ENCODE assay signal across 9 mouse cellular contexts in the genomic region with DNA sequence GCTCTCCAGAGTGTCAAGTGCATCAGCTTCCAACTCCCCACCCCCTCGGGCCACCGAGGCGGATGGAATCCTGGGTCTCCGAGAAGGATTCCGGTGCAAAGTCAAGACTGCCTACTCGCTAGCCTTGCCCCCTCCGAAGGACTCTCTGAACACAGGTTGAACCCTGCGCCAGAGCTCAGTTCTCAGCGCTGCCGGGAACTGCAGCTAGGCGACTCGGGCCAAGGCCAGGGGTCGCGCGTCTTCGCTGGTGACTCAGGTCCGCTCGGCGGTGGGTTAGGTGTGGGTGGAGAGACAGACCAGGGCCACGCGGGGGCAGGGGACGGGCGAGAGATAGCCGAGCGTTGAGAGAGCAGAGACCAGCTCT. TPM values are rescaled to one million over a fixed set of nuclear protein-coding genes. Genes with fewer than 3 reads are reported as not detected.
A peak's percentile ranks its signal among the peaks of the same experiment; 100 is the strongest.
DNase-seq lines count a peak whose midpoint lies in the region; ATAC-seq lines count a peak whose summit lies in the region.
"Had no signal": no experiment of that assay in that cellular context is flagged by ENCODE, and none has a peak within 500 bp of the region (broad histone marks: within the 10 kb centered on the region; RNA-seq: fewer than 3 reads in every experiment).

No protein-coding gene starts in this region.

- DNase-seq in layer of hippocampus, postnatal 25 days (ENCODE audit: extremely low spot score in 1 of 2, low spot score in 1 of 2), result peak; percentile 25 to 37
- no peak for DNase-seq in layer of hippocampus, adult 18-20 months (ENCODE audit: low spot score in 2 of 2)
- DNase-seq in cerebellum, adult 8-10 months, result peak; percentile 49
- peak; percentile 74 for DNase-seq in forebrain, embryonic 10.5 days (ENCODE audit: extremely low spot score, low spot score)
- DNase-seq in gastrocnemius, postnatal 25 days, result no peak
- no peak for DNase-seq in lung, postnatal 14 days

- H3K9me3 ChIP-seq in forebrain, embryonic 10.5 days, result no peaks in the 10 kb centered on the region
- H3K9me3 ChIP-seq in limb, embryonic 15.5 days, result no peaks in the 10 kb centered on the region

- H3K4me2 ChIP-seq in limb, embryonic 15.5 days, result peak overlapping the region; percentile 95

- WGBS in forebrain, embryonic 10.5 days, result 0% methylated on average over 25 of the region's 25 CpGs
- 0% methylated on average over 25 of the region's 25 CpGs for WGBS in limb, embryonic 15.5 days

- ATAC-seq in limb, embryonic 15.5 days (ENCODE audit: insufficient number of reproducible peaks, low FRiP score, low TSS enrichment, low read depth), result no peak
- no peak for ATAC-seq in granulocyte monocyte progenitor cell, adult 5-6 weeks (replicated peaks; ENCODE audit: poor library complexity, severe bottlenecking)

- H3K4me3 ChIP-seq in forebrain, embryonic 10.5 days, result peak overlapping the region; percentile 80
- peak overlapping the region; percentile 67 for H3K4me3 ChIP-seq in limb, embryonic 15.5 days

- H3K9ac ChIP-seq in limb, embryonic 15.5 days, result peak overlapping the region; percentile 60; the same call in 1 of the 2 replicates

- peak overlapping the region; percentile 92 for H3K27ac ChIP-seq in forebrain, embryonic 10.5 days
- H3K27ac ChIP-seq in limb, embryonic 15.5 days, result no peak overlapping the region
- H3K27ac ChIP-seq: macrophage had no signal

- peaks cover 15% of the 10 kb centered on the region for H3K36me3 ChIP-seq in forebrain, embryonic 10.5 days (replicated peaks)
- no peaks in the 10 kb centered on the region for H3K36me3 ChIP-seq in limb, embryonic 15.5 days

- peaks cover 60% of the 10 kb centered on the region for H3K4me1 ChIP-seq in forebrain, embryonic 10.5 days
- peaks cover 24% of the 10 kb centered on the region for H3K4me1 ChIP-seq in limb, embryonic 15.5 days

- H3K27me3 ChIP-seq in forebrain, embryonic 10.5 days (ENCODE audit: poor library complexity, severe bottlenecking), result peaks cover 75% of the 10 kb centered on the region
- H3K27me3 ChIP-seq in limb, embryonic 15.5 days, result peaks cover 85% of the 10 kb centered on the region

RNA-seq across cellular contexts. Expression of gene Galnt16, which starts 0.3 kb away (rescaled TPM):
- total RNA-seq in layer of hippocampus, postnatal 25 days (2021), result 100 to 1,000 TPM; 152 to 160 TPM
- total RNA-seq in layer of hippocampus, adult 18-20 months (2021), result 100 to 1,000 TPM; 192 to 196 TPM
- 30.8 and 31.1 TPM in 2 replicates for polyA plus RNA-seq in forebrain, embryonic 10.5 days (2016; fragmentation: Nextera tagmentation; extraction: Ambion mirVana)
- polyA plus RNA-seq in limb, embryonic 15.5 days (2015; fragmentation: Nextera tagmentation; extraction: Ambion mirVana), result 23.5 and 24.9 TPM in 2 replicates
- not detected in 2 replicates for total RNA-seq in granulocyte monocyte progenitor cell, adult 5-6 weeks (2014; fragmentation: Nextera tagmentation)
- total RNA-seq in granulocyte monocyte progenitor cell, adult 5-6 weeks (2017), result not detected in 2 replicates
- 1 to 10 TPM; 3.9 to 6.0 TPM for total RNA-seq in gastrocnemius, postnatal 25 days (2021)
- polyA plus RNA-seq: macrophage had no signal

RNA-seq across cellular contexts. Expression of gene Exd2, which starts 55.5 kb away (rescaled TPM):
- total RNA-seq in layer of hippocampus, postnatal 25 days (2021), result 100 to 1,000 TPM in 1 of 2 experiments, 10 to 100 TPM in 1; 91.5 to 107 TPM
- total RNA-seq in layer of hippocampus, adult 18-20 months (2021), result 10 to 100 TPM; 92.1 to 92.7 TPM
- polyA plus RNA-seq in forebrain, embryonic 10.5 days (2016; fragmentation: Nextera tagmentation; extraction: Ambion mirVana), result 31.9 and 33.5 TPM in 2 replicates
- polyA plus RNA-seq in limb, embryonic 15.5 days (2015; fragmentation: Nextera tagmentation; extraction: Ambion mirVana), result 23.0 and 24.9 TPM in 2 replicates
- total RNA-seq in granulocyte monocyte progenitor cell, adult 5-6 weeks (2014; fragmentation: Nextera tagmentation), result 13.8 and 20.0 TPM in 2 replicates
- total RNA-seq in granulocyte monocyte progenitor cell, adult 5-6 weeks (2017), result 9.9 and 11.2 TPM in 2 replicates
- 10 to 100 TPM; 34.1 to 39.5 TPM for total RNA-seq in gastrocnemius, postnatal 25 days (2021)

Comparison
In these comparisons a context has a peak if more than half of its experiments do, and no peak if none do; other contexts are left out.
1. DNase-seq: peak in layer of hippocampus, postnatal 25 days (2 of 2), cerebellum, adult 8-10 months (single experiment) and forebrain, embryonic 10.5 days (single experiment); none in layer of hippocampus, adult 18-20 months (0 of 2), gastrocnemius, postnatal 25 days (single experiment) and lung, postnatal 14 days (single experiment).
2. RNA of gene Galnt16, which starts 0.3 kb away (total RNA-seq): 192 to 196 TPM in layer of hippocampus, adult 18-20 months and 152 to 160 TPM in layer of hippocampus, postnatal 25 days; 3.9 to 6.0 TPM in gastrocnemius, postnatal 25 days and not detected in granulocyte monocyte progenitor cell, adult 5-6 weeks; every median in the first group is over 10 times any median in the second.